Mouse (Mus musculus): ENCODE measurements around the gene Hist1h2bn. TPM values are rescaled to one million over a fixed set of nuclear protein-coding genes. Genes with fewer than 3 reads are reported as not detected.

Gene Hist1h2bn
- polyA plus RNA-seq, 1 experiment from 2014 or later = 2.0 TPM

Small RNA genes lying within 50 kb of the gene (microRNA-seq; reads per million reads assigned to microRNA genes)
- gene Gm44346 (not detected), gene Gm44357 (not detected), gene Gm44367 (not detected), gene Gm44454 (not detected)

Other genes starting within 250 kb of the Hist1h2bn start
- 3.5 and 4.0 TPM in 2 replicates for gene Zkscan8, start 223.0 kb upstream of the Hist1h2bn start, polyA plus RNA-seq (2015; fragmentation: Nextera tagmentation; extraction: Ambion mirVana)
- gene Olfr1366, start 211.3 kb upstream of the Hist1h2bn start, polyA plus RNA-seq (2015; fragmentation: Nextera tagmentation; extraction: Ambion mirVana) = 0.10 TPM in 1 of 2 replicates, not detected in the other
- not detected in 2 replicates for gene Olfr1535, start 194.2 kb upstream of the Hist1h2bn start, polyA plus RNA-seq (2015; fragmentation: Nextera tagmentation; extraction: Ambion mirVana)
- not detected in 2 replicates for gene Olfr1364, start 172.4 kb upstream of the Hist1h2bn start, polyA plus RNA-seq (2015; fragmentation: Nextera tagmentation; extraction: Ambion mirVana)
- not detected in 2 replicates for gene Olfr1362, start 140.1 kb upstream of the Hist1h2bn start, polyA plus RNA-seq (2015; fragmentation: Nextera tagmentation; extraction: Ambion mirVana)
- not detected in 2 replicates for gene Olfr11, start 111.6 kb upstream of the Hist1h2bn start, polyA plus RNA-seq (2015; fragmentation: Nextera tagmentation; extraction: Ambion mirVana)
- gene Olfr1361, start 90.7 kb upstream of the Hist1h2bn start, polyA plus RNA-seq (2015; fragmentation: Nextera tagmentation; extraction: Ambion mirVana) = not detected in 2 replicates
- gene Olfr1360, start 76.7 kb upstream of the Hist1h2bn start, polyA plus RNA-seq (2015; fragmentation: Nextera tagmentation; extraction: Ambion mirVana) = not detected in 2 replicates
- gene Olfr1359, start 56.0 kb upstream of the Hist1h2bn start, polyA plus RNA-seq (2015; fragmentation: Nextera tagmentation; extraction: Ambion mirVana) = not detected in 2 replicates
- gene Hist1h2bl, start 38.0 kb upstream of the Hist1h2bn start, polyA plus RNA-seq (2015; fragmentation: Nextera tagmentation; extraction: Ambion mirVana) = 0.47 and 1.3 TPM in 2 replicates
- 9.9 and 11.4 TPM in 2 replicates for gene Hist1h2ai, start 37.7 kb upstream of the Hist1h2bn start, polyA plus RNA-seq (2015; fragmentation: Nextera tagmentation; extraction: Ambion mirVana)
- gene Hist1h3h, start 36.5 kb upstream of the Hist1h2bn start, polyA plus RNA-seq (2015; fragmentation: Nextera tagmentation; extraction: Ambion mirVana) = 1.5 and 5.4 TPM in 2 replicates
- gene Hist1h2bm, start 32.1 kb upstream of the Hist1h2bn start, polyA plus RNA-seq (2015; fragmentation: Nextera tagmentation; extraction: Ambion mirVana) = 1.3 and 2.3 TPM in 2 replicates
- gene Hist1h4j, start 19.1 kb upstream of the Hist1h2bn start, polyA plus RNA-seq (2015; fragmentation: Nextera tagmentation; extraction: Ambion mirVana) = 0.66 and 0.67 TPM in 2 replicates
- 1.3 and 3.0 TPM in 2 replicates for gene Hist1h4k, start 3.6 kb upstream of the Hist1h2bn start, polyA plus RNA-seq (2015; fragmentation: Nextera tagmentation; extraction: Ambion mirVana)
- gene Hist1h2ak, start 296 bp upstream of the Hist1h2bn start, polyA plus RNA-seq (2015; fragmentation: Nextera tagmentation; extraction: Ambion mirVana) = 9.5 and 11.0 TPM in 2 replicates
- gene Hist1h1b, start 26.5 kb downstream of the Hist1h2bn start, polyA plus RNA-seq (2015; fragmentation: Nextera tagmentation; extraction: Ambion mirVana) = 8.6 and 10.7 TPM in 2 replicates
- 56.3 and 60.4 TPM in 2 replicates for gene Hist1h3i, start 29.2 kb downstream of the Hist1h2bn start, polyA plus RNA-seq (2015; fragmentation: Nextera tagmentation; extraction: Ambion mirVana)
- 2.3 and 3.2 TPM in 2 replicates for gene Hist1h2an, start 33.1 kb downstream of the Hist1h2bn start, polyA plus RNA-seq (2015; fragmentation: Nextera tagmentation; extraction: Ambion mirVana)
- gene Hist1h2bp, start 33.3 kb downstream of the Hist1h2bn start, polyA plus RNA-seq (2015; fragmentation: Nextera tagmentation; extraction: Ambion mirVana) = 0.86 and 1.4 TPM in 2 replicates
- 7.2 and 7.3 TPM in 2 replicates for gene Hist1h2bq, start 56.1 kb downstream of the Hist1h2bn start, polyA plus RNA-seq (2015; fragmentation: Nextera tagmentation; extraction: Ambion mirVana)
- gene Hist1h2ao, start 56.3 kb downstream of the Hist1h2bn start, polyA plus RNA-seq (2015; fragmentation: Nextera tagmentation; extraction: Ambion mirVana) = 3.5 TPM in 1 of 2 replicates, not detected in the other
- not detected in 2 replicates for gene Hist1h4m, start 57.6 kb downstream of the Hist1h2bn start, polyA plus RNA-seq (2015; fragmentation: Nextera tagmentation; extraction: Ambion mirVana)
- 6.2 and 11.6 TPM in 2 replicates for gene Hist1h4n, start 78.1 kb downstream of the Hist1h2bn start, polyA plus RNA-seq (2015; fragmentation: Nextera tagmentation; extraction: Ambion mirVana)
- 1,372 and 1,424 TPM in 2 replicates for gene Hist1h2ap, start 79.4 kb downstream of the Hist1h2bn start, polyA plus RNA-seq (2015; fragmentation: Nextera tagmentation; extraction: Ambion mirVana)
- gene Hist1h2br, start 79.6 kb downstream of the Hist1h2bn start, polyA plus RNA-seq (2015; fragmentation: Nextera tagmentation; extraction: Ambion mirVana) = 7.8 TPM in 2 replicates
- 3.8 and 5.1 TPM in 2 replicates for gene Zfp184, start 191.0 kb downstream of the Hist1h2bn start, polyA plus RNA-seq (2015; fragmentation: Nextera tagmentation; extraction: Ambion mirVana)
- gene Pom121l2, start 227.1 kb downstream of the Hist1h2bn start, polyA plus RNA-seq (2015; fragmentation: Nextera tagmentation; extraction: Ambion mirVana) = not detected in 2 replicates

Measured in heart, embryonic 15.5 days (tissue).